Mouse (Mus musculus) fibroblast of lung, adult 2 months (primary cell): Measurements from ENCODE around the gene Dpp9.

Source experiments
- DNase-seq: peaks from one replicate; pipeline ENCODE4 v3.0.0-alpha.2; 2011; ENCODE audit warnings: low read depth

Dpp9 gene

GRCm38 (mm10) chr17:56139355-56139754 is 79.3 kb downstream of the Dpp9 start:
- no peak for DNase-seq

GRCm38 (mm10) chr17:56137839-56138613 is 80.7 kb downstream of the Dpp9 start:
- no peak for DNase-seq
